Mouse (Mus musculus) forebrain, embryonic 11.5 days (tissue): ENCODE results near the gene Olfr160. TPM values are rescaled to one million over a fixed set of nuclear protein-coding genes. Genes with fewer than 3 reads are reported as not detected.

Source experiments
- ATAC-seq: fragments of 200-750 bp; cut with Nextera tagmentation; replicated peaks from 2 replicates; pipeline ENCODE4 v1.8.0; 2017; ENCODE audit warnings: moderate TSS enrichment; ENCODE audit not compliant: low FRiP score
- DNase-seq: peaks from one replicate; pipeline ENCODE4 v3.0.0-alpha.2; 2017; ENCODE audit warnings: low spot score
- H3K27ac ChIP-seq: fragments of 300-500 bp; sonication (generic); 2 replicates; pipeline ENCODE4 v1.5.1; 2014; ENCODE audit warnings: low read depth, low read length
- H3K27me3 ChIP-seq: fragments of 300-500 bp; sonication (generic); 2 replicates; pipeline ENCODE4 v1.6.1; 2014; ENCODE audit warnings: mild to moderate bottlenecking, low read length, mixed read lengths; ENCODE audit not compliant: control insufficient read depth, insufficient read depth
- H3K36me3 ChIP-seq: fragments of 300-500 bp; sonication (generic); 2 replicates; pipeline ENCODE4 v1.6.1; 2014; ENCODE audit warnings: mild to moderate bottlenecking, low read length, moderate library complexity, mixed read lengths; ENCODE audit not compliant: control insufficient read depth, insufficient read depth
- H3K4me1 ChIP-seq: fragments of 300-500 bp; sonication (generic); replicated peaks from 2 replicates; pipeline ENCODE4 v1.6.1; 2014; ENCODE audit warnings: low read length, mixed read lengths; ENCODE audit not compliant: control insufficient read depth, insufficient read depth
- H3K4me2 ChIP-seq: fragments of 300-500 bp; sonication (generic); 2 replicates; pipeline ENCODE4 v1.6.1; 2014; ENCODE audit warnings: low read depth, mild to moderate bottlenecking, low read length, moderate library complexity, mixed read lengths; ENCODE audit not compliant: severe bottlenecking
- H3K4me3 ChIP-seq: fragments of 300-500 bp; sonication (generic); 2 replicates; pipeline ENCODE4 v1.5.1; 2014; ENCODE audit warnings: low read depth, low read length
- H3K9ac ChIP-seq: fragments of 300-500 bp; sonication (generic); 2 replicates; pipeline ENCODE4 v1.6.1; 2014; ENCODE audit warnings: low read length
- H3K9me3 ChIP-seq: fragments of 300-500 bp; sonication (generic); 2 replicates; pipeline ENCODE4 v1.6.1; 2016; ENCODE audit warnings: low read length, mixed read lengths; ENCODE audit not compliant: control insufficient read depth
- WGBS: fragments of 180-500 bp; shearing (Covaris S2); extraction: QIAGEN DNeasy Blood & Tissue Kit; methylation state at CpG from one replicate; pipeline ENCODE4 v1.1.7; 2014; 5-methylcytosine and 5-hydroxymethylcytosine counted together
- polyA plus RNA-seq: library from polyadenylated mRNA; unstranded; fragments of >200 nt; fragmentation: Nextera tagmentation; extraction: Ambion mirVana; gene quantifications from 2 replicates; pipeline ENCODE4 v1.2.1, GENCODE M21; 2014

Olfr160 gene
- polyA plus RNA-seq, 1 experiment from 2014 or later, result not detected

GRCm38 (mm10) chr9:37664604-37665003, 51.4 kb downstream of the Olfr160 start:
- Histone ChIP-seq H3K9me3 (no peaks in the 10 kb centered on the region), H3K9ac (no peak overlapping the region), H3K4me3 (no peak overlapping the region), H3K4me1 (no peaks in the 10 kb centered on the region), H3K4me2 (no peak overlapping the region), H3K36me3 (no peaks in the 10 kb centered on the region), H3K27ac (no peak overlapping the region), H3K27me3 (no peaks in the 10 kb centered on the region)
- ATAC-seq, result no peak
- no peak for DNase-seq
- WGBS, result 77% methylated on average over 2 of the region's 2 CpGs

GRCm38 (mm10) chr9:37663210-37663609, 52.8 kb downstream of the Olfr160 start:
- DNase-seq, result no peak
- H3K4me3 ChIP-seq, result no peak overlapping the region
- no peaks in the 10 kb centered on the region for H3K27me3 ChIP-seq
- no peaks in the 10 kb centered on the region for H3K4me1 ChIP-seq
- no peak overlapping the region for H3K4me2 ChIP-seq
- H3K36me3 ChIP-seq, result no peaks in the 10 kb centered on the region
- H3K27ac ChIP-seq, result no peak overlapping the region
- H3K9ac ChIP-seq, result no peak overlapping the region
- no peaks in the 10 kb centered on the region for H3K9me3 ChIP-seq
- ATAC-seq, result no peak
- 79% methylated on average over 1 of the region's 1 CpGs for WGBS

- Histone ChIP-seq H3K27me3 (no peaks in the 10 kb centered on the region), H3K9me3 (no peaks in the 10 kb centered on the region), H3K4me2 (no peak overlapping the region), H3K4me1 (no peaks in the 10 kb centered on the region; the same call in 1 of the 2 replicates), H3K9ac (no peak overlapping the region), H3K4me3 (no peak overlapping the region), H3K27ac (no peak overlapping the region), H3K36me3 (no peaks in the 10 kb centered on the region)
- WGBS, result 87% methylated on average over 6 of the region's 6 CpGs
- DNase-seq (no peak), ATAC-seq (no peak)
Observed at GRCm38 (mm10) chr9:37659413-37659812, 56.6 kb downstream of the Olfr160 start.

Other genes starting within 250 kb of the Olfr160 start
- gene Msantd2, start 226.9 kb downstream of the Olfr160 start, polyA plus RNA-seq, result 45.2 and 45.3 TPM in 2 replicates
- 29.8 and 30.7 TPM in 2 replicates for gene Esam, start 188.2 kb downstream of the Olfr160 start, polyA plus RNA-seq
- gene Vsig2, start 177.0 kb downstream of the Olfr160 start, polyA plus RNA-seq, result 0.36 and 0.75 TPM in 2 replicates
- gene Nrgn, start 163.3 kb downstream of the Olfr160 start, polyA plus RNA-seq, result 2.7 and 3.4 TPM in 2 replicates
- 8.0 and 8.5 TPM in 2 replicates for gene Siae, start 160.6 kb downstream of the Olfr160 start, polyA plus RNA-seq
- gene Spa17, start 102.5 kb downstream of the Olfr160 start, polyA plus RNA-seq, result 16.7 and 20.6 TPM in 2 replicates
- gene Tbrg1, start 58.9 kb downstream of the Olfr160 start, polyA plus RNA-seq, result 128 TPM in 2 replicates
- 0.32 TPM in 1 of 2 replicates, not detected in the other for gene Panx3, start 47.0 kb downstream of the Olfr160 start, polyA plus RNA-seq
- not detected in 2 replicates for gene Olfr874, start 28.9 kb upstream of the Olfr160 start, polyA plus RNA-seq
- not detected in 2 replicates for gene Olfr875, start 55.6 kb upstream of the Olfr160 start, polyA plus RNA-seq
- not detected in 2 replicates for gene Olfr876, start 86.8 kb upstream of the Olfr160 start, polyA plus RNA-seq
- gene Olfr877, start 138.0 kb upstream of the Olfr160 start, polyA plus RNA-seq, result 0.12 TPM in 1 of 2 replicates, not detected in the other
- gene Olfr145, start 180.5 kb upstream of the Olfr160 start, polyA plus RNA-seq, result not detected in 2 replicates
- not detected in 2 replicates for gene Olfr878, start 201.6 kb upstream of the Olfr160 start, polyA plus RNA-seq